Mouse (Mus musculus) spleen, adult 2 months (tissue): Measurements from ENCODE around the gene Rab11a.

ENCODE experiments used
- CTCF ChIP-seq: fragments of 200-500 bp; IDR thresholded peaks from 2 replicates; pipeline ENCODE4 v1.5.1; 2011; ENCODE audit warnings: mild to moderate bottlenecking, inconsistent platforms; ENCODE audit not compliant: insufficient read depth, insufficient read length, insufficient replicate concordance; ENCODE audit errors: extremely low read depth
- POLR2A ChIP-seq: fragments of 200-500 bp; IDR thresholded peaks from 2 replicates; pipeline ENCODE4 v1.6.1; 2011; ENCODE audit warnings: low read depth, low read length, inconsistent platforms

GRCm38 (mm10) chr9:64703420-64703965 lies 34.1 kb downstream of the Rab11a start:
- TF ChIP-seq CTCF (no peak), POLR2A (no peak)
